Mouse (Mus musculus) heart, embryonic 16.5 days (tissue): ENCODE results near the gene Sema3f. TPM values are rescaled to one million over a fixed set of nuclear protein-coding genes. Genes with fewer than 3 reads are reported as not detected.

Source experiments
- ATAC-seq: fragments of 200-750 bp; cut with Nextera tagmentation; replicated peaks from 2 replicates; pipeline ENCODE4 v1.8.0; 2017; ENCODE audit warnings: moderate number of reproducible peaks; ENCODE audit not compliant: insufficient read depth, low FRiP score; ENCODE audit errors: extremely low read depth
- H3K27ac ChIP-seq: fragments of 300-500 bp; sonication (generic); 2 replicates; pipeline ENCODE4 v1.5.1; 2014; ENCODE audit warnings: mild to moderate bottlenecking, low read length, control low read depth, moderate library complexity
- H3K27me3 ChIP-seq: fragments of 300-500 bp; sonication (generic); 2 replicates; pipeline ENCODE4 v1.6.1; 2014; ENCODE audit warnings: low read length, mixed read lengths; ENCODE audit not compliant: control insufficient read depth, insufficient read depth
- H3K36me3 ChIP-seq: fragments of 300-500 bp; sonication (generic); 2 replicates; pipeline ENCODE4 v1.6.1; 2014; ENCODE audit not compliant: control insufficient read depth, insufficient read depth
- H3K4me1 ChIP-seq: fragments of 300-500 bp; sonication (generic); 2 replicates; pipeline ENCODE4 v1.6.1; 2014; ENCODE audit warnings: low read length, mixed read lengths; ENCODE audit not compliant: control insufficient read depth, insufficient read depth
- H3K4me2 ChIP-seq: fragments of 300-500 bp; sonication (generic); 2 replicates; pipeline ENCODE4 v1.6.1; 2014; ENCODE audit warnings: low read depth, mild to moderate bottlenecking, control low read depth, low read length
- H3K4me3 ChIP-seq: fragments of 300-500 bp; sonication (generic); 2 replicates; pipeline ENCODE4 v1.5.1; 2014; ENCODE audit warnings: mild to moderate bottlenecking, control low read depth, low read length
- H3K9ac ChIP-seq: fragments of 300-500 bp; sonication (generic); 2 replicates; pipeline ENCODE4 v1.6.1; 2014; ENCODE audit warnings: low read length, control low read depth
- H3K9me3 ChIP-seq: fragments of 300-500 bp; sonication (generic); replicated peaks from 2 replicates; pipeline ENCODE4 v1.6.1; 2016; ENCODE audit warnings: low read length; ENCODE audit not compliant: control insufficient read depth
- WGBS: fragments of 180-500 bp; shearing (Covaris S2); extraction: QIAGEN DNeasy Blood & Tissue Kit; methylation state at CpG from one replicate; pipeline ENCODE4 v1.1.7; 2014; 5-methylcytosine and 5-hydroxymethylcytosine counted together
- polyA plus RNA-seq: library from polyadenylated mRNA; unstranded; fragments of >200 nt; fragmentation: Nextera tagmentation; extraction: Ambion mirVana; gene quantifications from 2 replicates; pipeline ENCODE4 v1.2.1, GENCODE M21; 2015

Sema3f gene
- polyA plus RNA-seq, 1 experiment from 2014 or later, result 3.9 TPM

DNA sequence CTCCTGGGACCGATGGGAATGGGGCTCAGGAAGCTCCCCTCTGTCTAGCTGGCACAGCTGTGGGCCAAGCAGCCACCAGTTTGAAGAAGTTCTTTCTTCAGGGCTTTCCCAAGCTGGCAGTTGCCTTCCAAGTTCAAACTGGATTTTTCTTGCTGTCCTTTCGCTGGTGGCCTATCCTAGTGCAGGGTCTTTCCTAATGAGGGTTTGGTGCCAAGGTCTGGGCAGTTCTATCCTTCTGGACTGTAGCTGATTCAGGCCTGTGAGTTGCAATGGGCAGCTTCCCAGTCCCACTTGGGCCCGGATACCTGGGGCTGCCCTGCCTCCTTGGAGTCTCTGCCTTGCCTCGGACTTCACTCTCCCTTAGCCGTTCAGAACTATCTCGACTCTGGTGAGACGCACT lies 60.0 kb downstream of the Sema3f start:
- H3K4me1 ChIP-seq, result peaks cover 6% of the 10 kb centered on the region; the same call in 1 of the 2 replicates
- no peak overlapping the region for H3K4me2 ChIP-seq
- no peaks in the 10 kb centered on the region for H3K36me3 ChIP-seq
- ATAC-seq, result no peak
- WGBS, result 67% methylated on average over 7 of the region's 7 CpGs
- H3K27ac ChIP-seq, result no peak overlapping the region
- no peak overlapping the region for H3K9ac ChIP-seq
- H3K9me3 ChIP-seq, result no peaks in the 10 kb centered on the region
- no peak overlapping the region for H3K4me3 ChIP-seq
- peaks cover 2% of the 10 kb centered on the region; the same call in 1 of the 2 replicates for H3K27me3 ChIP-seq

DNA sequence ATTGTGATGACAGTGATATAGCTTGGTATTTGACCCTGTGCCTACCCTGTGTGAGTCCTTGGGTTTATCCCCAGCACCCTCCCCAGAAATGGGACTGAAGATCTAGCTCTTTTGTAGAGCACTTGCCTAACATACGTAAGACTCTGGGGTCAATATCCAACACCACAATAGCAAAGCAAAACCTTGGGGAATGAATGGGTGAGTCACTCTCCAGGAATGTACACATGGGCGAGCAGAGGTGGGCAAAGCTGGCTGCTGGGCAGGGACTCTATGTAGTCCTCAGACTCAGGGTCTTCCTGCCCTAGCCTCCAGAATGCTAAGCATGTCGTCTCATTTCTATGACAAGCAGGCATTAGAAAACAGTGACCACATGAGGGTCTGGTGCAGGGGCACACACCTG lies 61.5 kb downstream of the Sema3f start:
- WGBS, result 47% methylated on average over 3 of the region's 3 CpGs
- Histone ChIP-seq H3K4me3 (no peak overlapping the region), H3K4me1 (peaks cover 14% of the 10 kb centered on the region), H3K9ac (no peak overlapping the region), H3K9me3 (no peaks in the 10 kb centered on the region), H3K27ac (no peak overlapping the region), H3K4me2 (no peak overlapping the region), H3K27me3 (peaks cover 2% of the 10 kb centered on the region; the same call in 1 of the 2 replicates), H3K36me3 (no peaks in the 10 kb centered on the region)
- ATAC-seq, result no peak

DNA sequence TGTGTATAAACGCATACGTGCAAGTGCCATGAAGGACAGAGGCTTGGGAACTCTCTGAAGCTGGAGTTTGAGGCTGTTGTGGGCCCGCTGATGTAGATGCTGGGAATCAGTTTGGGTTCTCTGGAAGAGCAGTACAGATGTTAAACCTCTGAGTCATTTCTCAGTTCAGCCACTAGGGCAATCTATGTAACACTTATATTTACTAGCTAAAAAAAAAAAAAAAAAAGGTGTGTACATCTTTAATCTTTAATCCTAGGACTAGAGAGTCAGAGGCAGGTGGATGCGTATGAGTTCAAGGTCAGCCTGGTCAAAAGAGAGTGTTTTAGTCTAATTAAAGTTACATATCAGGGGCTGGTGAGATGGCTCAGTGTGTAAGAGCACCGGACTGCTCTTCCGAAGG lies 63.3 kb downstream of the Sema3f start:
- no peaks in the 10 kb centered on the region for H3K9me3 ChIP-seq
- H3K27me3 ChIP-seq, result peaks cover 2% of the 10 kb centered on the region; the same call in 1 of the 2 replicates
- WGBS, result 80% methylated on average over 6 of the region's 6 CpGs
- no peak overlapping the region for H3K4me2 ChIP-seq
- peaks cover 14% of the 10 kb centered on the region for H3K4me1 ChIP-seq
- ATAC-seq, result no peak
- no peaks in the 10 kb centered on the region for H3K36me3 ChIP-seq
- H3K9ac ChIP-seq, result no peak overlapping the region
- H3K4me3 ChIP-seq, result no peak overlapping the region
- H3K27ac ChIP-seq, result no peak overlapping the region

DNA sequence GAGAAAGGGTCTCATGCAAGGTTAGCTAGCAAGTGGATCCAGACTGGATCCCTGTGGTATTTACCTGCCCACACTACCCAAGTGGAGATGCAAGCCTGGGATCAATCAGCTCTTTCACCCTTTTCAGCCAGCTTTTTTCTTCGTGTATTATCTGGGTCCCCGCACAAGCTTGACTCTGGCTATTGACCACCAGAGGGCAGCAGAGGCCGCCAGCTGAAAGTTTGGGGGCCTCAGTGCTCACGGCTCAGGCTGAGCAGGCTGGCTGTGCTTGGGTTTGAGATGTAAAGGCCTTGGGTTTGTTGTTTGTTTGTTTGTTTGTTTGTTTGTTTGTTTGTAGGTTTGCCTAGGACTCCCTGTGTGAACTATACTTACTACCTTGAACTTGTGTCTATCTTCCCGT lies 64.7 kb downstream of the Sema3f start:
- Histone ChIP-seq H3K27ac (no peak overlapping the region), H3K36me3 (no peaks in the 10 kb centered on the region), H3K9me3 (no peaks in the 10 kb centered on the region), H3K4me3 (no peak overlapping the region), H3K4me1 (peaks cover 10% of the 10 kb centered on the region), H3K9ac (no peak overlapping the region; the same call in 1 of the 2 replicates), H3K4me2 (no peak overlapping the region), H3K27me3 (peaks cover 2% of the 10 kb centered on the region; the same call in 1 of the 2 replicates)
- ATAC-seq, result peak; percentile 61
- 16% methylated on average over 5 of the region's 5 CpGs for WGBS

DNA sequence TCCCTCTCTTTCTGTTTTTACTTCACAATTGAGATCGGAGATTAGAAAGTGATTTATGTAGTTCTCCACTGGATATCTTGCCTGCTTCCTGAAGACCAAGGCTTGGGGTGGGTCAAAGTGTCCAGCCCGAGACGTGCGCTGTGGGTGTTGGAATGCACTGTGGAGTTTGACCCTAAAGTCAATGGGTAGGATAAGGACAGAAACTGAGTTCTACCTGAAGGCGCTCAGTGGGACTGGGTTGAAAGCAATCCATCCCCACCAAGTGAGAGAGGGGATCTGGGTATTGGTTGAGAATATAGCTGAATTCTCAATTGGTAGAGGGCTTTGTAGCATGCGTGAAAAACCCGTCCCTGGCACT lies 65.1 kb downstream of the Sema3f start:
- ATAC-seq, result no peak
- 41% methylated on average over 7 of the region's 7 CpGs for WGBS
- peak overlapping the region; percentile 50 for H3K4me3 ChIP-seq
- H3K4me1 ChIP-seq, result peaks cover 10% of the 10 kb centered on the region
- no peak overlapping the region for H3K27ac ChIP-seq
- no peaks in the 10 kb centered on the region for H3K36me3 ChIP-seq
- peak overlapping the region; percentile 60 for H3K9ac ChIP-seq
- peak overlapping the region; percentile 67 for H3K4me2 ChIP-seq
- peaks cover 2% of the 10 kb centered on the region; the same call in 1 of the 2 replicates for H3K27me3 ChIP-seq
- no peaks in the 10 kb centered on the region for H3K9me3 ChIP-seq

DNA sequence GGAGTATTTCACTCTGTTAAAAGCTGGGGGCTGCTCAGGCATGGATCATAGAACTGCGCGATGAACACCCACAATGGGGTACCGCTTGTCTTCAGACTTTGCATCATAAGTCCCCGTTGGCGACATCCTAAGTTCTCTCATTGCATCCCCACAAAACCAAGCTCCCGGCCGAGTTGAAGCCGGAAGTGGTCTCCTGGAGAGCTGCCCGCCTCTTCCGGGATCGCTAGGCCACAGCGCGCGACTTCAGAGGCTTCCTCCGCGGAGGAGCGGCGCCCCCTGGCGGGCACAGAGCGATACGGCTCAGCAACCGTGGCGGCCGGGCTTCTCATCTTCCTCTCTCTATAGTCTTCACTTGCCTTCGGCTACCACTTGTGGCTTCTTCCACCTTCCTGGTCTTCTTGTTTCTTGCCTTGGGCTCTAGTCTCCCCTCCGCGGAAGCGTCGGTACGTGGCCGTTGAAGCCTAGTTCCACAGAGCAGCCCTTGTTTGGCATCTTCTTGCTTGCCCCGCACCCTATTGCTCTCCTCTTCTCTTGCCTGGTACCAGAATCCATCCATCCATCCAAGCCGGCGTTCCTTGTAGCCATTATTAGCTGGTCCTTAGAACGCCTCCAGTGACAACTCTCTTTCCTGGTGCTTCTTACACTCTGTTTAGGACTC lies 65.7 kb downstream of the Sema3f start:
- Histone ChIP-seq H3K9me3 (no peaks in the 10 kb centered on the region), H3K4me2 (peak overlapping the region; percentile 67), H3K27ac (0 out of 2 replicates have a peak overlapping the region, but pooled peaks have one; percentile 1), H3K4me1 (peaks cover 10% of the 10 kb centered on the region), H3K36me3 (no peaks in the 10 kb centered on the region), H3K9ac (peak overlapping the region; percentile 66), H3K4me3 (peak overlapping the region; percentile 50), H3K27me3 (no peaks in the 10 kb centered on the region)
- WGBS, result 3% methylated on average over 35 of the region's 35 CpGs
- peak; percentile 77 for ATAC-seq

DNA sequence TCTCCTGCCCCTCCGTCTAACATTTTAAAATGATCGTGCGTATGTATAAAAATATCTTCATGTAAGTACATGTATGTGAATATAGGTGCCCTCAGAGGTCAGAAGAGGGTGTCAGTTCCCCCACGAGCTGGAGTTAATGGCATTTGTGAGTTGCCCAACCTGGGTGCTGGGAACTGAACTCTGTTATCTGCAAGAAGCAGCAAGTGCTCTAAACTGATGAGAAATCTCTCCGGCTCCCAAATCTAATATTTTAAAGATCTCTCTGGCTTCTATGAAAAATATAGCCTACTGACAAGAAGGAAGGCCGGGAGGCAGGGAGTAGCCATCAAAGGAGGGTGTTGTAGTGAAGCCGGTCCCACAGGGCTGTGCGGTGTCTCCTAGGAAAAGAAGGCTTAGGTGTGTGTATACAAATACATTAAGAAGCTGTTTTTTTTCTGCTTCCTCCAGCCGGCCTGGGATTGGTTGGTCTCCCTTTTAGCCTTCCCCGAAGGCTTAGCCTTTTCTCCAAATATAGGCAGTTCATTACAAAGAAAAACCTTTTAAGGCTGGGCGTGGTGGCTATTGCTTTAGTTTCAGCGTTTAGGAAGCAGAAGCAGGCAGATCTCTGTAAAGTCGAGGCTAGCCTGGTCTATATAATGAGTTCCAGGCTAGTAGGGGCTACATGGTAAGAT lies 66.6 kb downstream of the Sema3f start:
- no peaks in the 10 kb centered on the region for H3K9me3 ChIP-seq
- H3K27me3 ChIP-seq, result no peaks in the 10 kb centered on the region
- no peak overlapping the region for H3K27ac ChIP-seq
- H3K36me3 ChIP-seq, result no peaks in the 10 kb centered on the region
- peaks cover 10% of the 10 kb centered on the region for H3K4me1 ChIP-seq
- H3K4me3 ChIP-seq, result no peak overlapping the region
- H3K9ac ChIP-seq, result no peak overlapping the region
- H3K4me2 ChIP-seq, result no peak overlapping the region
- 92% methylated on average over 13 of the region's 13 CpGs for WGBS
- no peak for ATAC-seq

DNA sequence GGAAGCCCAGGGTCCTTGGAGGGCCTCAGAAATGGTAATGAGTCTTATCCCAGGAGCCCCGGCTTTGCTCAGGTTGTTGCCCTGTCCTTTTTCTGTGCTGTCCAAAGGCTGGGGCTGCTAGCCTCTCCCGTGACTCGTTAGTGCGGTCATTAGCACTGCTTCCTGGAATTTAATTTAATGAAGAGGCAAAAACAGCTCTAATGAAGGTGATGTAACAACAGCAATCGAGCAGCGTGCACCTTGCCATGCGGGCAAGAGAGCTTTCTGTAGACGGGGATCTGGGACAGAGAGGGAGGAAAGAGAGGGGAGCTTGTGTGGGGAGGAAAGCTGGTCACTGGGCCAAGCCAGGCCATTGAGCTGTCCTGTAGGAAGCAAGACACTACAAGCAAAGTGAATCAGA lies 68.6 kb downstream of the Sema3f start:
- Histone ChIP-seq H3K4me1 (peaks cover 10% of the 10 kb centered on the region), H3K36me3 (no peaks in the 10 kb centered on the region), H3K9ac (no peak overlapping the region), H3K4me3 (no peak overlapping the region), H3K9me3 (no peaks in the 10 kb centered on the region), H3K27me3 (no peaks in the 10 kb centered on the region), H3K4me2 (no peak overlapping the region), H3K27ac (no peak overlapping the region)
- 68% methylated on average over 8 of the region's 8 CpGs for WGBS
- no peak for ATAC-seq

DNA sequence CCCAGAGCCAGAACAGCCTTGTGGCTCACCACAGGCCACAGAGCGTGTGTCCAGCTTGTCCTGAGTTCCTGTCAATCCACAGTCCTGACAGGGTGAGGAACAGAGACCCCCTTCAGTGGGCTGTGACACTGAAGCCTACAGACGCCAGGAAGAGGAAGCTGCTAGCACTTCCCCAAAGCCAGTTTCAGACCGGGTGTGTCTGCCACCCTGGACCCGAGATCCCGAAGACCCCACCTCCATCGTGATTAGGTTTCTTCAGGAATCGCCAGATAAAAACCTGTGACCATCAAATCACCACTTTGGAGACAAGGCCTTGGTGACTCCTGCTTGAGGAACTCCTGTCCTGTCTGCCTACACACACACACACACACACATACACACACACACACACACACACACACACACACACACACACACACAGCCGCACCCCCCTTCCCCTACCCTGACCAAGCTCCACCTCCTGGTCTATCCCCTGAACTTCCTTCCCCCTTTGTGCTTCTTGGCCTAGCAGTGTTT lies 70.0 kb downstream of the Sema3f start:
- Histone ChIP-seq H3K9ac (no peak overlapping the region), H3K27me3 (no peaks in the 10 kb centered on the region), H3K9me3 (no peaks in the 10 kb centered on the region), H3K36me3 (no peaks in the 10 kb centered on the region), H3K4me2 (no peak overlapping the region), H3K4me1 (peaks cover 14% of the 10 kb centered on the region), H3K27ac (no peak overlapping the region), H3K4me3 (no peak overlapping the region)
- ATAC-seq, result no peak
- WGBS, result 28% methylated on average over 8 of the region's 8 CpGs
